Mouse (Mus musculus) ovary, adult 18-20 months (tissue): ENCODE data around the gene Slc25a48.

Source experiments
- DNase-seq: peaks from one replicate; pipeline ENCODE4 v3.0.0; 2022; ENCODE audit warnings: low spot score, mixed read lengths

Gene Slc25a48

GRCm38 (mm10) chr13:56449239-56450030 is 11.3 kb downstream of the Slc25a48 start:
- no peak for DNase-seq

DNA sequence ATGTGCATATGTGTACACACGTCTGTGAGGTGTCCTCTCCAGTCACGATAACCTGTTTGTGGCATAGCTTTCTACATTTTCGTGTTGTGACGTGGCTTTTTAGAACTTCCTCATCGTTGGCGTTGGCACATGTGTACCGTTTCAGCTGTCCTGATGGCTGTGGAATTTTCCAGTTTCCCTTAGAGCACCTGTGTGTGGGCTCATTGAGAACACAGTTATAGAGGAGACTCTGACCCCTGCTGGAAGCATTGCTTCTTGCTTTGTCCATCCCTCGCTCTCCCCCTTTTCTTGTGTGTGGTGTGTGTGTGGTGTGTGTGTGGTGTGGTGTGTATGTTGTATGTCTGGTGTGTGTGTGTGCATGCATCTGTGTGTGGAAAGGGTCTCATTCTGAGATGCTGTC is 11.9 kb downstream of the Slc25a48 start:
- no peak for DNase-seq

DNA sequence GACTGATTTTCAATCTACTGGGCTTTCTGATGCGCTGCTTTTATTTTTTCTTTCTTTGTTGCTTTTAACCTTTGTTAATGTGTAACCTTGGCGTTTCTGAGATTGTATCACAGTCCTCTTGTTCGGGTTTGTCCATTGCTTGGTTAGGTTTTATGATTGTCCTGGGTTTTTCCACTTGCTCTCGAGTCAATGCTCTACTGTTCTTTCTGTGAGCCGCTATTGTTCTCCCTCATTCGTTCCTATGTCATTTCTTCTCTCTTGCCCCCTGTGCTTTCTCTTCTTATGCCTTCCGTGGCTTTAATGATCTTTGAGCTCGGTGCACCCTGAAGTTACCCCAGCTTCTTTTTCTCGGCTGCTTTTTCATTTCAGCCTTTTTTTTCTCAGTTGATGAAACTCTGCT is 19.8 kb downstream of the Slc25a48 start:
- no peak for DNase-seq

GRCm38 (mm10) chr13:56461460-56461859 is 23.3 kb downstream of the Slc25a48 start:
- no peak for DNase-seq

GRCm38 (mm10) chr13:56462791-56463190 is 24.6 kb downstream of the Slc25a48 start:
- no peak for DNase-seq

DNA sequence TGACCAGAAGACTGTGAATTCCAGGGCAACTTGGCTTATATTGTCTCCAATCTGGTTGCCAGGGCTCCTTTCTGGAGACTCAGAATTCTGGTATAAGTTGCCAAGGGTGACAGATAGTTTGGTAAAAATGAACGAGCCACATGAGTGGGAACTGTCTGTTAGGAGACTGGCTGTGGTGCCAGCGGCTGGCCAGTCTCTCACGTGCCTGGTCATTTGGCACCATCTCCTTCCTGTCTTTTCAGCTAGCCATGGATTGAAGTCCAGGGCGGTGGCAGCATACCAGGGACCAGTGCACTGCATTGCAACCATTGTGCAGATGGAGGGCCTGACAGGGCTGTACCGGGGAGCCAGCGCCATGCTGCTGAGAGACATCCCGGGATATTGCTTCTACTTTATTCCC is 25.1 kb downstream of the Slc25a48 start:
- no peak for DNase-seq

- no peak for DNase-seq
Observed at GRCm38 (mm10) chr13:56463750-56464149, 25.6 kb downstream of the Slc25a48 start.

DNA sequence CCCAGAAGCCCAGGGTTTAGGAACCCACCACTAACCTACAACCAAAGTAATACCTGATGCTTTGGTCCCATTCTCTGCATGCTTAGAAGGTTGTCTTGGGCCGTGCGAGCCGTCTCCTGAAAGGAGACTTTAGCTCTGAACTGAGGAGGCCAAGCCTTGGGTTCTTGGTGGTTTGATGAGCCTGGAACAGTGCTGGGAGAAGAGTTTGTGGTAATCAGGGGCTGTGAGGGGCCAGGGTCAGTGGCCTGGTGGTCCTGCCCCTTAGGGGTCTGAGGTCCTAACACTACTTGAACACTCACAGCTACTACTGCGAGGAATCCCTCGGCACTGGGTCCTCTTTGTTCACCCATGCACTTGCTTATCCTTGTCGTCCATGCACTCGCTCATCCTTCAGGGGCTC is 29.6 kb downstream of the Slc25a48 start:
- no peak for DNase-seq

- no peak for DNase-seq
Observed at GRCm38 (mm10) chr13:56468536-56468935, 30.4 kb downstream of the Slc25a48 start.

GRCm38 (mm10) chr13:56471211-56471610 is 33.1 kb downstream of the Slc25a48 start:
- no peak for DNase-seq

DNA sequence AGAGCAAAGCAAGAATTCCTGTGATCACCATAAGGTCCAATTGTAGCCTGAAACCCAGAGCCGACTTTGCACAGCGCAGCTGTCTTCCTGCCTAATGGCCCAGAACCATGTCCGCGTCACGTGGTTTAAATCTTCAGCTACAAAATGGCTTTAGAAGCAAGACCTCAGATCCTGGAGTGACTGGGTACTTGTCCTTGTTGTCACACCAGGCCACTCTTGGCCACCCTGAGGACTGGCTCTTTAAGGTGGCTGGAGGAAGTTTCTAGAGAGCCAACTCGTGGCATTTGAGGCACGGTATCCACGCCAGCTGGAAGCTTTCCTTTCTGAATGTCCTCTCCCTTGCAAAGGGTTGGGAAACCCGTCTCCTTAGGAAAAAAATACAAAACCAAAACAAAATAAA is 33.8 kb downstream of the Slc25a48 start:
- no peak for DNase-seq

DNA sequence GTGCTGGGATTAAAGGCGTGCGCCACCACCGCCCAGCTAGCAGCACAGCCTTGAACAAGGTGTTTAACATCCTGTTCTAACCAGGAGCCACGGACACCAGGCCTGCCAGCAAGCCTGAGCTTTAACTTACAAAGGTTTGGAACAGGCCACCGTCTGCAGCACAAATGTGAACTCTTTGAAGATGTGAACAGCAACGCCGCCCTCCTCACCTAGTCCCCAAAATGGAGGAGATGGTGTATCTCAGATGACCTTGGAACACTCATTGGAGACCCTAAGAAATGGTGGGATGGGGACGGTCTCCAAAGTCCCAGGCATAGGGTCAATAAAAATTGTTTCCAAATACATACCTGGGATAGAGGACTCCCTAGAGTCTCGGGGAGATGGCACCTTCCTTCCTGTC is 34.5 kb downstream of the Slc25a48 start:
- DNase-seq = no peak

DNA sequence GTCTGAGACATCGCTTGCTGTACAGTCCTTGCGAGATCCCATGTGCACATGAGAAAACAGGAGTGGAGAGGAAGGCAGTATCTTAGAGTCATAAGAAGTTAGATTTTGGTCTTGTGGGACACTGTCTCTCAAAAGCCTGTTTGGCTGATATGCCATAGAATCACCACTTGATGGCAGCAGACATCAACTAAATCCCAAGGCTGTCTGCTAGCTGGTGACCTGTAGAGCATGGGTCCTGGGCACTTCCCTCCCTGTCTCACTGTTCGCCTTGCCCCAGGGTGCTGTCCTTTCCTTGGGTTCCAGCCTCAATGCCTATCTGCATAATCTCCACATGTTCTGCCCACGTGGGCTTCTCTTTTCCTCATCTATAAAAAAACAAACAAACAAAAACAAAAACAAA is 37.2 kb downstream of the Slc25a48 start:
- no peak for DNase-seq

DNA sequence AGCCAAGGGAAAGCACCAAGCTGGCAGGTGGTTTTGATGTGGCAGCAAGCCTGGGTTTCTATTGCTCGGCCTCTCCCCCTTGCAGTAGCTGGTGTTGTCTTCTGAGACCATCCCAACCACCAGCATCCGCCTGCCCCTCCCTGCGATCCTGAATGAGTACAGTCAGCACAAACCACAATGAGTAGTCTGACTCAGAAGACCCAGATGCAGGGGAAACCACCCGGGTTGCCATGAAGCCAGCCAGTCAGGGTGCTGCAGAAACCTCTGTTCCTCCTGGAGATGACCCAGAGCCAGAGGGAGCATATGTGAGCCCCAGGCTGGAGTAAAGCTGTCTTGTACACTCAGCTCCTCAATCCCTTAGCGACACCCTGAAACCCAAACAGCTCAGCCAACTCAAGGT is 38.6 kb downstream of the Slc25a48 start:
- DNase-seq = peak; percentile 17

DNA sequence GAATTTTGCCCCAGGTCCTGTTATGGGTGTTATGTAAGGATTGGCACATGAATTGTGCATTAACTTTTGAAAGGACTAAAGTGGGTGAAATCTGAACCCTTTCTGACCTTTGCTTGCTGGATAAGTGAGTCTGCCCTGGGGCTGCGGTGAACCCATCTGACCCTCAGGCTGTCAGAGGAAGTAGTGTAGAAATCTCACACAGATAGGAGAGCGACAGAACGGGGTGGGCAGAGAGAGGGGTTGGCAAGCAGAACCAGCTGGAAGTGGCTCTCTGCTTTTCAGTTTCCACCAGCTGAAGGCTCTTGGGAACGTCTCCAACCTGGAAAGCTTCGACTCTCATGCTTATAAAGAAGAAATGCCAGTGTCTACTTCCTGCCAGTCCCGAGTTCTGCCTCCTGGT is 39.1 kb downstream of the Slc25a48 start:
- no peak for DNase-seq

DNA sequence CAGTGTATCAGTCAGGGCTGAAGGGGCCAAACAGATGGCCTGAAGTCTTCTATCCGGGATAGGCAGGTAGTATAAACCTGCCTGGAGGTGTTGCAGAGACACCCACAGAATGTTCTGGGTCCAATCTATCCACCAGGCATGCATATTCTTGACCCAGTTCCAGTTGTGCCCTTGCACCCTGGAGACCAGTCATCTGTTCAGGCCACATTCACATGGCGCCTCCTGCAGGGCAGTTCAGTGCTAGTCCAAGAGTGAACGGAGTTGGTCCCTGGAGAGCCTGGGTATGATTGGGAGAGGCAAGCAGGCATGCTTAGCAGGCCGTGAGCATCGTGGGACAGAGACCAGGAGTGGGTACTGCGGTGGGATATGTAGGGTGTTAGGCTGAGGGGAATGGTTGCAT is 39.9 kb downstream of the Slc25a48 start:
- DNase-seq = no peak

GRCm38 (mm10) chr13:56482146-56482545 is 44.0 kb downstream of the Slc25a48 start, which contains the start of gene Il9:
TSS of gene Il9 (minus strand) at chr13:56482246.
- no peak for DNase-seq

DNA sequence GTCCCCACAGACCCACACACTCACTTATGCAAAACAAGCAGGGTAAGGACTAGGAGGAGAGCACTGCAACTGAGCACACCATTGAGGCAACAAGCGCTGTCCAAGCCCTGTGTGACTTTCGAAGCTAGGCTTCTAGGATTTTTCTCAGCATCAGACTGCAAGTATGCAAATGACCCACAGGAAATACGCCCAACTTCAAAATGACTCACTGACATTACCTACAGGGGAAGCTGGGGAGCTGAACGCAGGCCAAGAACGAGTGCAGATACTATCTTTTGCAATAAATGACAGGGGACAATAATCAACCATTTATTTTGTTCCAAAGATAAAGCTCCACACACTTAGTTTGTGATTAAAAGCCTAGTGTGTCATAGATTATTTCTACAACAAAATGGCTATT is 49.9 kb downstream of the Slc25a48 start:
- no peak for DNase-seq

DNA sequence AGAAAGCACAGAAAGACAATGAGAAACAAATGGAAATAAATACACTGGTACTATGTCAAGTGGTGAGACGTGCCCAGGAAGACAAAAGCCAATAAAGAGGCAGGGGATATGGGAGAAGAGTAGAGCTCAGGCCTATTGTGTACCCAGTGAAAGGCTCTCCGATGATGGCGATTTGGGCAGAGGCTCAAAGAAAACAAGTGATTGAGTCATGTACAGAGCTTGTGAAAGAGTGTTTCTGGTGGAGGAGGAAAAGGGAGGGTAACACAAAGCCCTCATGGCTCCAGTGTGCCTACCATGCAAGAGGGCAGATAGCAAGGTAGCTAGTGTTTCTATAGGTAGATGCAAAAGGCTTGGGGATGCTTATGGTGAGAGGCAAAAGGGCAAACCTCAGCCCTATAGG is 56.3 kb downstream of the Slc25a48 start:
- no peak for DNase-seq

DNA sequence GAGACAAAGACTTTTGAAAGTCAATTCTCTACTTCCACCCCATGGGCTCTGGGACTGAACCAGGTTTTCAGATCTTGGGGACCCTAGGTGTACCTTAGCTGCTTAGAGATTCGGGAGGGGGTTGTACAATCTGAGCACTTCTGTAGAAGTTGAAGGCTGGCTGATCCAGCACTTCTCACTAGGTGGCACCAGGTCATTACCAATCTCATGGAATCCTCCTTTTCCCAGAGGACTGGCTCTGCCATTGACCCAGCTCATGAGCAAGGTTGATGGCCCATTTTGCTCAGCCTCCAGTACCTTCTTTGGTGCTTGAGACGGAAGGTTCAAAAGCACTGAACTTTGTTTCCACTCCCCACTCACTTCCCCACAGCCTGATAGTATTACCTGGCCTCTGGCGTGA is 62.0 kb downstream of the Slc25a48 start:
- DNase-seq = no peak

- no peak for DNase-seq
Observed at GRCm38 (mm10) chr13:56500636-56501035, 62.5 kb downstream of the Slc25a48 start.

DNA sequence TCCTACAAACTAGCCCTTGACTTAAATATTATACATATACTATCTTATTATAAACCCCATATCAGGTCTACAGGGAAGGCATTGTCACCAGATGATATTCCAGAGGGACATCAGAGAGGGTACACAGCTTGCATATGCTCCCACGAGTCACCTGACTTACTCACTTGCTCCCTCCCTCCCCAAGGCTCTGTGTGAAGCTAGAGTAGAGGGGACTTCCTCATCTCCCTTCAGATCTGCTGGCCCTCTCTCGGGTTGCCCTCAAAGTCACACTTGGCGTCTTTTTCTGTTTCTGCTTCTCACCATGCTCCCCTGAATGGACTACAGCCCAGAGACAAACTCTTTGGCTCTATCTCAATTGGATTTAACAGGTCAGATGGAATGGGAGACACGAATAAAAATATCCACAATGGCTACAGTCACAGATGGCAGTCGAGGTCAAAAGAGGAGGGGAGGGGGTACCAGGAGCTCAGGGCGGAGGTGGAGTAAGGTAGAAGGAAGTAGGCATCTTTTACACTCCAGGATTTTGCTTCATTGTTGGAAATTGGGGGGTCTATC is 63.8 kb downstream of the Slc25a48 start:
- no peak for DNase-seq

DNA sequence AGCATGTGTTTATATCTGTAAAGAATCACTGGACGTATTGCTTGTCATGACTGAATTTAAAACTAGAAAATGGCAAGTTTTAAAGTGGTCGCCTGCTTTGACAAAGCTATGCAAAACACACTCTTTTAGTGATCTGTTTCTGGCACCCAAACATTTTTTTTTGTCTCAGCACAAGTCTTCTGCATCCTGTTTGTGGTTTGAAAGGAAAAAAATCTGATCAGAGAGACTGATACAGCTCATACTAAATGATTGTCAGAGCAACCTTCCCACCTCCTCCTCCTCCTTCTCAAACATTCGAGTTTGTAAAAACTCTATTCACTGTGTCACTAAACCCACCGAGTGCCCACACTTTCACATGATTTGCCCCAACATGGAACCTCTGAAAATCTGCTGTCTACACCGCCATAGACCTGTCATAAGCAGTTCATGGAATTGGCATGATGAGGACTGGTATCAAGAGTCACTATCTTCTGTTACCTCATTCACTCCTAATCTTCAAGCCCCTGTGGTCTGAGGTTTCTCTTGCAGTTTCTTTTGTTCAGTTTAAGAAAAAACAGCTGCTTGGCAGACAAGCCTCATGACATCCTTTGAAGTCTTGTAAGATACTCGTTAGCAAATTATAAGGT is 68.8 kb downstream of the Slc25a48 start:
- DNase-seq = no peak
